Mouse (Mus musculus): ENCODE measurements at regions not wholly inside any gene's neighbourhood (a gene's known extent, or its start where the extent isn't known, plus 50 kb on each side); places are given as distances from the start of the nearest gene placed in this dataset.

DNA sequence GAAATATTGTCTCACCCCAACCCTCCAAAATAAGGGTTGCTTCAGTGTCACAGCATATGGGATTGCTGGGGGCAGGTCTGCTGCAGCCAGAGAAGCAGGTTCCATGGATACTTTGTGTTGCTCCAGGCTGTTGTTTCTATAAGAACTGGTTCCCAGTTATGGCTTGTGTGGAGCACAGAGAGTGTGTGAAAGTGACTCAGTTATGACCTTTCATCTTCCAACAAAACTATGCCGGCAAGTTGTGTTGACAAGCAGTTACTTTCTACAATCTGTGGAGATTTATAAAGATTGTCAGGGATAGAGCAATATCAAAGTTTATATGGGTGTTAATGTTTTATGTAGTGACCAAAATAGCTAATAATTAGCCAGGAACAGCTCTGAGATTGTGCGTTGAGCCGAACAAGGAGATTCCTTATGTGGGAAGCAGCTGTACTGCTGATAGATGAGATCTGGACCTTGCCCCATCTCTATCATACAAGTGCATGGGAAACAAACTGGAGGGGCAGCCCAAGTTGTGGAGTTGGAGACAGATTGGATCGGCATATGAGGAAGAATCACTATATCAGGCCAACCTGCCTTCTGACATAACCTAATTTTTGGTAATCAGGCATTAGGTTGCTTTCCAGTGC is 305.1 kb downstream of the Zfp619 start:
- Histone ChIP-seq H3K4me3 (ENCODE audit: low read depth, low read length) (no peak overlapping the region), H3K36me3 (ENCODE audit: control insufficient read depth, insufficient read depth, low read length) (no peaks in the 10 kb centered on the region), H3K27ac (ENCODE audit: low read depth, low read length) (no peak overlapping the region), H3K9ac (ENCODE audit: low read length) (no peak overlapping the region), H3K4me1 (ENCODE audit: control insufficient read depth, insufficient read depth, low read length) (0 out of 2 replicates have a peak, but pooled peaks cover 2% of the 10 kb centered on the region), H3K27me3 (ENCODE audit: control insufficient read depth, insufficient read depth, low read length) (peaks cover 36% of the 10 kb centered on the region), H3K4me2 (no peak overlapping the region), H3K9me3 (ENCODE audit: control insufficient read depth, low read length) (no peaks in the 10 kb centered on the region)
- ATAC-seq (ENCODE audit: low FRiP score) (no peak), DNase-seq (ENCODE audit: low spot score, missing footprints) (no peak)
- 88% methylated on average over 4 of the region's 4 CpGs for WGBS

DNA sequence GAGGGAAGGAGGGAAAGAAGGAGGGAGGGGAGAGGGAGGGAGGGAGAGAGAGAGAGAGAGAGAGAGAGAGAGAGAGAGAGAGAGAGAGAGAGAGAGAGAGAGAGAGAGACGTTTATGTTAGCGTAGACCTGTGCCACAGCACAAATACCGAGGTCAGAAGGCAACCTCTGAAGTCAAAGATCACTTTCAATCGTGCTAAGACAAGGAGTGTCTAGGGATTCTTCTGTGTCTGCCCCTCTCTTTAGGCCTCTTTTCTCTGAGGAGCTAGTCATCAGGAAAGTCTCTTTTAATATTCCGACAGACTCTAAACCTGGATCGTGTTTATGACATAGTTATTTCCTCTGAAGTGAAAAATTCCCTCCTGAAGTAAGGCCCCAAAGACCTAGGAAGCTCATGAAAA is 310.8 kb downstream of the Zfp619 start:
- DNase-seq (ENCODE audit: low spot score, missing footprints) (no peak), ATAC-seq (ENCODE audit: low FRiP score) (no peak)
- Histone ChIP-seq H3K4me3 (ENCODE audit: low read depth, low read length) (no peak overlapping the region), H3K4me2 (no peak overlapping the region), H3K9ac (ENCODE audit: low read length) (no peak overlapping the region), H3K36me3 (ENCODE audit: control insufficient read depth, insufficient read depth, low read length) (no peaks in the 10 kb centered on the region), H3K4me1 (ENCODE audit: control insufficient read depth, insufficient read depth, low read length) (0 out of 2 replicates have a peak, but pooled peaks cover 2% of the 10 kb centered on the region), H3K27ac (ENCODE audit: low read depth, low read length) (no peak overlapping the region), H3K9me3 (ENCODE audit: control insufficient read depth, low read length) (no peaks in the 10 kb centered on the region), H3K27me3 (ENCODE audit: control insufficient read depth, insufficient read depth, low read length) (peaks cover 9% of the 10 kb centered on the region; the same call in 1 of the 2 replicates)
- WGBS, result 59% methylated on average over 6 of the region's 6 CpGs

DNA sequence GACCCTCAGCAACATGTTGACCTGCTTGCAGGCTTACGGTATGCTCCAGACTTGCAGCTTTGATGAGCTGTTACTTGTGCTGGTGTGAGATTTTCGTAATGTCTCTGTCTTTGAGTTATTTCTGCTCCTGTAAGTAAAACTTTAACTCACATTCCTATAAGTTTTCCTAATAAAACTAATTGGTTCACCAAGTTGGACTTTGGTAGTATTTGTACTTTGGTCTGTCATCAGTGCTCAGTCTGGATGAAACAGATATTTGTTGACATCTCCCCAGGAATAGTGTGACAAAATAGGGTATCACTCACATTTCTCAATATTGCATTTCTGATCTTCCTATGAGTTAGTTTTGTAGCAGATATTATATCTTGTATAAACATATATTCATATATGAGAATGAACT is 313.3 kb downstream of the Zfp619 start:
- H3K4me2 ChIP-seq, result no peak overlapping the region
- no peaks in the 10 kb centered on the region for H3K36me3 ChIP-seq (ENCODE audit: control insufficient read depth, insufficient read depth, low read length)
- no peak overlapping the region for H3K27ac ChIP-seq (ENCODE audit: low read depth, low read length)
- DNase-seq (ENCODE audit: low spot score, missing footprints) (no peak), ATAC-seq (ENCODE audit: low FRiP score) (no peak)
- no peaks in the 10 kb centered on the region for H3K9me3 ChIP-seq (ENCODE audit: control insufficient read depth, low read length)
- WGBS, result 90% methylated on average over 2 of the region's 2 CpGs
- H3K4me3 ChIP-seq (ENCODE audit: low read depth, low read length), result no peak overlapping the region
- no peaks in the 10 kb centered on the region for H3K4me1 ChIP-seq (ENCODE audit: control insufficient read depth, insufficient read depth, low read length)
- H3K9ac ChIP-seq (ENCODE audit: low read length), result no peak overlapping the region
- peaks cover 9% of the 10 kb centered on the region; the same call in 1 of the 2 replicates for H3K27me3 ChIP-seq (ENCODE audit: control insufficient read depth, insufficient read depth, low read length)

DNA sequence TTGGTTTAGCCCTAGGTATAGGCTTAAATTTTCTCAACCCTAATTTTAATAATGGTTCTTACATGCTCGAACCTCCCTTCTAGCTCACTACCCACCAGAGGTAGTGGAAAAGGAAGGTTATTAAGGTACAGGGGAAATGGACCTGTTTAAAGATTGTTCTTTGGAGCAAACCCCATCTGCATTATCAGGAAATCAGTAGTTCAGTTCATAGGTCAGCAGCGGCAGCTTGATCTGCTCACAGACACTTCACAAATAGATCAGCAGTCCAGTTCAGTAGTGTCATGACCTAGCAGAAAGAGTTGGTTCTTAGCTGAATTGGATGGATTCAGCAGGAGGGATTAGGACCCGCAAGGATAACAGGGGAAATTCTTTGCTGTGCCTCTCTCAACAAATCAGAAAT is 324.4 kb downstream of the Zfp619 start:
- no peaks in the 10 kb centered on the region for H3K36me3 ChIP-seq (ENCODE audit: control insufficient read depth, insufficient read depth, low read length)
- WGBS, result 83% methylated on average over 3 of the region's 3 CpGs
- ATAC-seq (ENCODE audit: low FRiP score) (no peak), DNase-seq (ENCODE audit: low spot score, missing footprints) (no peak)
- no peak overlapping the region for H3K4me3 ChIP-seq (ENCODE audit: low read depth, low read length)
- no peaks in the 10 kb centered on the region for H3K27me3 ChIP-seq (ENCODE audit: control insufficient read depth, insufficient read depth, low read length)
- H3K9ac ChIP-seq (ENCODE audit: low read length), result no peak overlapping the region
- no peaks in the 10 kb centered on the region for H3K4me1 ChIP-seq (ENCODE audit: control insufficient read depth, insufficient read depth, low read length)
- no peak overlapping the region for H3K27ac ChIP-seq (ENCODE audit: low read depth, low read length)
- H3K9me3 ChIP-seq (ENCODE audit: control insufficient read depth, low read length), result no peaks in the 10 kb centered on the region
- no peak overlapping the region for H3K4me2 ChIP-seq

DNA sequence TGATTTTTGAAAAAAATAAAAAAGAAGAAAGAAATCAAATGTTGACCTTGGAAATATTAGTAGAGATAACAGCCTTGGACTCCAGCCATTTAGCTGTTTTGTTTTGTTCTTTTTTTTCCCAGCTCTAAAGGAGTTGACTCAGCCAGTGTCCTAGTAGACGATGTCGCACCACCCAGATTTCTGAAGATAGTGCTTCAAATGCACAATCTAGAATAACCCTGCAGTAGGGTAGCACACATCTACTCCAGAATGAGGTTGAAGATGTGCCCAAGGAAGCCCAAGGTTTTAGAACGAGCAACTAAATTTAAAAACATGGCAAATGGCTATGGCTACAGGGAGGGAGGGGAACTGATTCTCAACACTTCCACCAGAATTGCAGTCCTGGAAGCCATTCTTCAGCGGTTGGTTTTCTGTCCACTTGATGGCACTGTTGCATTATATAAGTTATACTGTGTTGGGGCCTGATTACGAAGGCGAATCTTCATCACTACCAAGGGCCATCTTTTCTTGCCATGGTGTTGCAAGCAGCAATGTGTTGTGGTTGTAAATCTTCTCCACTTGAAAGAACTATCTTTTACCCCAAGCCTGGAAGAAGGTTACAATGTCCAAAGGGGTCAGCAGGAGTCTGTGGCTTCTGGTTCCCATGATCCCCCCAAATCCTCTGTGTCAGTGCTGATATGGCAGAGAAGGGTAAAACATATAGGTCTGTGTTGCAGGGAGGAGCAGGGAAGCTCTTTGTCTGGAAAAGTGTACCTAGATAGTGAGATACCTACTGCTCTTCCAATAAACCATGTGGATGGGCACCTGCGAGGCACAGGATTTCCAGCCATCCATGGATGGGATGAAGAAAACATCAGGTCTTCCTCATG is 330.6 kb downstream of the Zfp619 start:
- Histone ChIP-seq H3K27ac (ENCODE audit: low read depth, low read length) (no peak overlapping the region), H3K4me2 (no peak overlapping the region), H3K9me3 (ENCODE audit: control insufficient read depth, low read length) (no peaks in the 10 kb centered on the region), H3K4me3 (ENCODE audit: low read depth, low read length) (no peak overlapping the region), H3K9ac (ENCODE audit: low read length) (no peak overlapping the region), H3K27me3 (ENCODE audit: control insufficient read depth, insufficient read depth, low read length) (no peaks in the 10 kb centered on the region), H3K4me1 (ENCODE audit: control insufficient read depth, insufficient read depth, low read length) (no peaks in the 10 kb centered on the region), H3K36me3 (ENCODE audit: control insufficient read depth, insufficient read depth, low read length) (no peaks in the 10 kb centered on the region)
- DNase-seq (ENCODE audit: low spot score, missing footprints) (peak; percentile 90), ATAC-seq (ENCODE audit: low FRiP score) (peak; percentile 79; the same call in 1 of the 2 replicates)
- 46% methylated on average over 7 of the region's 7 CpGs for WGBS

DNA sequence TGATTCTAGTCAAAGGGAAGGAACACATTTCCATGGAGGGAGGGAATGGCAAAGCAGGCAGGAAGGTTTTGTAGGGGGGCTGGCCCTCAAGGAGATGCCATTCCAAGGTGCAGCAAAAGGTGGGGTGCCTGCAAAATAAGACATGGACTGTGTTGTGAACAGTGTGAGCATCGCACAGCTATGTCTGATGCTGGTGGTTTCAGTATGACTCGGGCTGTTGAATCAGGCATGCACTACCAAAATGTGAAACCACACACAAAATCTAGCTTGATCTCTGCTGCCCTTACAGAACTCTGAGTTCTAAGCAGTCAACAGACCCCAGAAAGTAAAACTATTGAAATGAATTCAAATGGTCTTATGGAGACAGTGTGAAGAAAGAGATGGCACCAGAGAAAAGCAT is 339.7 kb downstream of the Zfp619 start:
- Histone ChIP-seq H3K9ac (ENCODE audit: low read length) (no peak overlapping the region), H3K27me3 (ENCODE audit: control insufficient read depth, insufficient read depth, low read length) (no peaks in the 10 kb centered on the region), H3K27ac (ENCODE audit: low read depth, low read length) (no peak overlapping the region), H3K36me3 (ENCODE audit: control insufficient read depth, insufficient read depth, low read length) (no peaks in the 10 kb centered on the region), H3K9me3 (ENCODE audit: control insufficient read depth, low read length) (no peaks in the 10 kb centered on the region), H3K4me3 (ENCODE audit: low read depth, low read length) (no peak overlapping the region), H3K4me1 (ENCODE audit: control insufficient read depth, insufficient read depth, low read length) (no peaks in the 10 kb centered on the region), H3K4me2 (no peak overlapping the region)
- DNase-seq (ENCODE audit: low spot score, missing footprints), result no peak
- no peak for ATAC-seq (ENCODE audit: low FRiP score)
- WGBS, result 98% methylated on average over 2 of the region's 2 CpGs

DNA sequence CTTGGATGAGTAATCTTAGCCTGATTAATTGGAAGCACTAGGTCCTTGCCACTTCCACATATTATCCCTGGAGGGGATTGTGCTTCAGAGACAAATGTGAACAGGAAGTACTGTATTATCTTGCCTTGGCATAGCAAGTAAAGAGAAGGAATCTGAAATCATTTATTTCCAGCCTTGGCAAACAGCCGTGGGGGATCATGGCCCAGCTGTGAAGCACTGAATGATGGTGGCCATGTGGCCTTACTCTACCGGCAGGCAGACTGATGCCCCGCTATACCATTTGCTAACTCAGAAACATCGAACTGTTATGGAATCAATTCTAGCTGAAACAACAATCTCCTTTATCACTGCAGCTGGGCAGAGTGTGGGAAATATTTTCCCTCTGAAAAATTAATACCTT is 345.3 kb downstream of the Zfp619 start:
- H3K9ac ChIP-seq (ENCODE audit: low read length), result no peak overlapping the region
- no peak overlapping the region for H3K4me3 ChIP-seq (ENCODE audit: low read depth, low read length)
- no peaks in the 10 kb centered on the region for H3K36me3 ChIP-seq (ENCODE audit: control insufficient read depth, insufficient read depth, low read length)
- no peaks in the 10 kb centered on the region for H3K27me3 ChIP-seq (ENCODE audit: control insufficient read depth, insufficient read depth, low read length)
- DNase-seq (ENCODE audit: low spot score, missing footprints), result no peak
- ATAC-seq (ENCODE audit: low FRiP score), result no peak
- H3K4me2 ChIP-seq, result no peak overlapping the region
- H3K27ac ChIP-seq (ENCODE audit: low read depth, low read length), result no peak overlapping the region
- 87% methylated on average over 4 of the region's 4 CpGs for WGBS
- peaks cover 5% of the 10 kb centered on the region; the same call in 1 of the 2 replicates for H3K4me1 ChIP-seq (ENCODE audit: control insufficient read depth, insufficient read depth, low read length)
- no peaks in the 10 kb centered on the region for H3K9me3 ChIP-seq (ENCODE audit: control insufficient read depth, low read length)

DNA sequence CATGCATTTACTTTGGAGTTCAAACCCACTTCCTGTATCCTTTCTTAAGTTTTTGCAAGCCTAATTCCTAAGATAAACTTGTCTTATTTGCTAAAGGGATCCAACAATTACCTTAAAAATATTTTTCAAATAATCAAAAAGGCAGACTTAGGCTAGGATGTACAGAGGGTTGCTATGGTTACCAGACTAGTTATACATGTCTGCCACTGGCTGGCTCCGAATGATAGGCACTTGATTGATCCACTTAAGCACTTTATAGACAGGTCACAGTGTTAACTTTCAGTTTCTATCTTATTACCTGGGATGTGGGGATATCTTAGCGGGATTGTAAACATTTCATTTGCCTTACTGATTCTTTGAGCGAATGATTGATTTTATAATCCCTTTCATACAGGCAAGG is 346.6 kb downstream of the Zfp619 start:
- H3K27me3 ChIP-seq (ENCODE audit: control insufficient read depth, insufficient read depth, low read length), result no peaks in the 10 kb centered on the region
- ATAC-seq (ENCODE audit: low FRiP score) (peak; percentile 53; the same call in 1 of the 2 replicates), DNase-seq (ENCODE audit: low spot score, missing footprints) (no peak)
- no peak overlapping the region for H3K4me3 ChIP-seq (ENCODE audit: low read depth, low read length)
- H3K4me1 ChIP-seq (ENCODE audit: control insufficient read depth, insufficient read depth, low read length), result peaks cover 5% of the 10 kb centered on the region; the same call in 1 of the 2 replicates
- H3K36me3 ChIP-seq (ENCODE audit: control insufficient read depth, insufficient read depth, low read length), result no peaks in the 10 kb centered on the region
- H3K4me2 ChIP-seq, result no peak overlapping the region
- 67% methylated on average over 3 of the region's 3 CpGs for WGBS
- no peak overlapping the region for H3K27ac ChIP-seq (ENCODE audit: low read depth, low read length)
- no peaks in the 10 kb centered on the region for H3K9me3 ChIP-seq (ENCODE audit: control insufficient read depth, low read length)
- no peak overlapping the region for H3K9ac ChIP-seq (ENCODE audit: low read length)

DNA sequence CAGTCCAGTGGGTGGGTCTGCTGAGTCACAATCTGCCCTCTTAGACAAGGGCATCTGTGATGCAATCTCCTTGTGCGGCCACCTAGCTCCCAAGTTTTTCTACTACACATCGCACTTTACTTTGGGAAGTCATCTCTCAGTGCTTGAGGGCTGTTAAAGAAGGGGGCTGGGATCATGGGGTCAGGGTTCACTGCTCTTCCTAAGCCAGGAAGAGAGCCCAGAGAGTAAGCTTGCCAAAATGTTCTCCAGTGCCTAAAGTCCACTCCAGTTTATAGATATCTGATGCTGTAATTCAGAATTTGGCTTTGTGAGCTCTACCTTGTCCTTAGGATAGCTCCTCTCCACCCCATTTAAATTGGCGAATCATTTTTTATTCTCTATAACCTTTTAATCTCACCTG is 347.2 kb downstream of the Zfp619 start:
- Histone ChIP-seq H3K27me3 (ENCODE audit: control insufficient read depth, insufficient read depth, low read length) (no peaks in the 10 kb centered on the region), H3K4me3 (ENCODE audit: low read depth, low read length) (no peak overlapping the region), H3K9me3 (ENCODE audit: control insufficient read depth, low read length) (no peaks in the 10 kb centered on the region), H3K4me1 (ENCODE audit: control insufficient read depth, insufficient read depth, low read length) (peaks cover 5% of the 10 kb centered on the region; the same call in 1 of the 2 replicates), H3K4me2 (no peak overlapping the region), H3K27ac (ENCODE audit: low read depth, low read length) (no peak overlapping the region), H3K36me3 (ENCODE audit: control insufficient read depth, insufficient read depth, low read length) (no peaks in the 10 kb centered on the region), H3K9ac (ENCODE audit: low read length) (no peak overlapping the region)
- DNase-seq (ENCODE audit: low spot score, missing footprints) (no peak), ATAC-seq (ENCODE audit: low FRiP score) (no peak)
- WGBS, result 79% methylated on average over 3 of the region's 3 CpGs

Measured in midbrain, embryonic 11.5 days (tissue).